Mouse (Mus musculus): ENCODE measurements around the gene Il19. TPM values are rescaled to one million over a fixed set of nuclear protein-coding genes. Genes with fewer than 3 reads are reported as not detected.

Il19 gene
- not detected in 2 replicates for polyA plus RNA-seq (2012; rRNA removed; ENCODE audit: low replicate concordance)

DNA sequence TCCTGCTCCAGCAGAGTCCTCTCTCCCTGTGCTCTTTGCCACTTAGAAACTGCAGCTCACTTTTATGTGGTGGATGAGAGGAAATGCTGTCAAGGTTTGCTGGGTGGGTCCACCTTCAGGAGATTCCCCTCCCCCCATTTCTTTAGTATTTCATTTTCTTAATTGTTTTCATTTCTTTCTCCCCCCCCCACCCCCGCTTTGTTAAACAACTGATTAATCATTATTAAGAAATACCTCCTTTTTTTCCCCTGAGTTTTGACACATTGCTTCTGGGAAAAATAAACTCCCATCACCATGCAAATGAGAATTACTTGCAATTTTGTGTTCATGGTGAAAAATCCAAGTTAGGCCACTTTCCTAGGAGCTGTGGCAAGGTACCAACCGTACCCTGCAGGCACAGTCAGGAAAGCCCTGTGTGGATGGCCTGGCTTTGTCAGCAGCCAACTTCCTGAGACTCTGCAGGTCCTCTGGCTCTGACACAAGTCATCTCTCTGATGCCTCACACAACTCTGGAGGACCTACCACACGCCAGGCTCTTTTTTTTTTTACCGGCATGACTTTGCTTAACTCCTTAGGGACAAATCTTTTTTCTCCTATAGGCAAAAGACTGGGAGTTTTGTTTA, at the start of gene Il19:
Gene Il19, minus strand, starts transcription at position 51 of the 623 bp plus-strand sequence.

GRCm38 (mm10) chr1:130911401-130912010, 28.4 kb downstream of the Il19 start, which contains the start of gene Il20:
TSS of gene Il20 (minus strand) at chr1:130911451.

GRCm38 (mm10) chr1:130887354-130887753, 52.6 kb downstream of the Il19 start, which contains the start of gene Il24:
TSS of gene Il24 (minus strand) at chr1:130887454.

Other genes starting within 250 kb of the Il19 start
- not detected in 2 replicates for gene Gm29427, start 224.3 kb downstream of the Il19 start, polyA plus RNA-seq (2012; rRNA removed; ENCODE audit: low replicate concordance)
- 0.64 and 0.68 TPM in 2 replicates for gene Yod1, start 222.8 kb downstream of the Il19 start, polyA plus RNA-seq (2012; rRNA removed; ENCODE audit: low replicate concordance)
- gene Pfkfb2, start 210.9 kb downstream of the Il19 start, polyA plus RNA-seq (2012; rRNA removed; ENCODE audit: low replicate concordance) = 3.2 and 4.8 TPM in 2 replicates
- gene AA986860, start 208.1 kb downstream of the Il19 start, polyA plus RNA-seq (2012; rRNA removed; ENCODE audit: low replicate concordance) = 13.2 and 28.1 TPM in 2 replicates
- 0.34 and 0.70 TPM in 2 replicates for gene Fcamr, start 139.2 kb downstream of the Il19 start, polyA plus RNA-seq (2012; rRNA removed; ENCODE audit: low replicate concordance)
- gene Pigr, start 113.4 kb downstream of the Il19 start, polyA plus RNA-seq (2012; rRNA removed; ENCODE audit: low replicate concordance) = 486 and 1,079 TPM in 2 replicates
- 24.0 TPM in 1 of 2 replicates, not detected in the other for gene Fcmr, start 74.4 kb downstream of the Il19 start, polyA plus RNA-seq (2012; rRNA removed; ENCODE audit: low replicate concordance)
- not detected in 2 replicates for gene Il24, start 52.7 kb downstream of the Il19 start, polyA plus RNA-seq (2012; rRNA removed; ENCODE audit: low replicate concordance)
- not detected in 2 replicates for gene Il20, start 28.7 kb downstream of the Il19 start, polyA plus RNA-seq (2012; rRNA removed; ENCODE audit: low replicate concordance)
- gene Il10, start 79.7 kb upstream of the Il19 start, polyA plus RNA-seq (2012; rRNA removed; ENCODE audit: low replicate concordance) = 0.13 TPM in 1 of 2 replicates, not detected in the other
- 47.7 and 73.7 TPM in 2 replicates for gene Mapkapk2, start 157.7 kb upstream of the Il19 start, polyA plus RNA-seq (2012; rRNA removed; ENCODE audit: low replicate concordance)
- 0.48 and 0.57 TPM in 2 replicates for gene Dyrk3, start 198.2 kb upstream of the Il19 start, polyA plus RNA-seq (2012; rRNA removed; ENCODE audit: low replicate concordance)
- gene Eif2d, start 213.1 kb upstream of the Il19 start, polyA plus RNA-seq (2012; rRNA removed; ENCODE audit: low replicate concordance) = 12.2 and 17.5 TPM in 2 replicates

All from duodenum, adult 2 months (tissue).